Mouse (Mus musculus) thymus, postnatal 36 days (tissue): Measurements from ENCODE around the gene Mdh2.

ENCODE experiments used
- DNase-seq, 2 experiments: peaks; one replicate each; pipeline ENCODE4 v3.0.0; 2022; ENCODE audit warnings: mixed read lengths in 2 of 2

Mdh2 gene

DNA sequence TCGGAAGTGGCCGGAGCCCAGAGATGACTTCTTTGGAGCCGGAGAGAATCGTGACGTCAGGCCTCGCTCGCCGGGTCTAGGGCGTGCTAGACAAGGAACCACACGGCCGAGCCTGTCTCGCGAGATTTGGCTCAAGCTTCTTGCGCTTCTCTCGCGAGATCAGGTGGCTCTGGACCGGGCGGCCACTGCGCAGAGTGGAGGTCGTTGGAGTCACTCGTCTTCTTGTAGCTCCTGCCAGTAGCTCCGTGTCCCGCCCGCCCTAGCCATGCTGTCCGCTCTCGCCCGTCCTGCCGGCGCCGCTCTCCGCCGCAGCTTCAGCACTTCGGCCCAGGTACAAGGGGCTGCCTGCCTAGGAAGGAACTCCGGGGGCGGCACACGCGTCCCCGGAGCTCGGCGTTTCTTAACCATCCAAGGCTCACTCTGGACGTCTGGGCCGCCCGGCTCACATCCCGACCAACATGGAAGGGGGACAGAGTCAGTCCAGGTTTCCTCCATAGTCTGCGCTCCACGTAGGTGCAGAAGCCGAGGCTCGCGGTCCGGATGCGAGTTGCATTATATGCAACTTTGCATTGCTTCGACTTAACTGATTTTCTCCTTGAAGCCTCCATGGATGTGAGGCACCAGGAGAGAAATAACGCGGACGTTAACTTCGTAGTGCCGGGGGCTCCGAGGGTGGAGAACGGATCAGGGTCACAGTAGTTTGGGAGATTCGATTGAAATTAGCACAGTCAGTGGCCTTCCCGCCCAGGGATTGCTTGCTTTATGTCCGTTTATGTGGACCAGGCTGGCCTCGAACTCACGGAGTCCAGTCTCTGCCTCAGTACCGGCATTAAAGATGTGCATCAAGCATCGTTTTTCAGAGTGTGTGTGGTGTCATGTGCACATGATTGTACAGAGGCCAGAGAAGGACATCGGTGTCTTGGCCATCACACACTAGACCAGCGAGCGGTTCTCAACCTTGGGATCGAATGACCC is at the start of gene Mdh2:
Gene Mdh2, plus strand, starts transcription at position 10 of the 975 bp plus-strand sequence.
- peak; percentile 98 to 100 for DNase-seq

DNA sequence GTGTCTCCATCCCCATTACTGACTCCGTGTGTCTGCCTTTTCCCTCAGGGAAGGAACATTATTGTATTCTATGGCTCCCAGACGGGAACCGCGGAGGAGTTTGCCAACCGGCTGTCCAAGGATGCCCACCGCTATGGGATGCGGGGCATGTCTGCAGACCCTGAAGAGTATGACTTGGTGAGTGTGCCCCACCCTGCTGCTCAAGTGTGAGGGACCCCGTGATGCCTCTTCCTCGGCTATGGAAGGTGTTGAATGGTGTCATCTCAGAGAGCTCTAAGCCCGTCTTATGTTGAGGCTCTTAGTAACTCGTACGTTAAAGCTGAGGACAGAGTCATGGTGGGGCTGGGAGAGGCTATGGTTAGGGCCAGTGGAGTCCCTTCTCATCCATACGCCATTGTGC is 48.9 kb upstream of the Mdh2 start:
- DNase-seq, result no peak

DNA sequence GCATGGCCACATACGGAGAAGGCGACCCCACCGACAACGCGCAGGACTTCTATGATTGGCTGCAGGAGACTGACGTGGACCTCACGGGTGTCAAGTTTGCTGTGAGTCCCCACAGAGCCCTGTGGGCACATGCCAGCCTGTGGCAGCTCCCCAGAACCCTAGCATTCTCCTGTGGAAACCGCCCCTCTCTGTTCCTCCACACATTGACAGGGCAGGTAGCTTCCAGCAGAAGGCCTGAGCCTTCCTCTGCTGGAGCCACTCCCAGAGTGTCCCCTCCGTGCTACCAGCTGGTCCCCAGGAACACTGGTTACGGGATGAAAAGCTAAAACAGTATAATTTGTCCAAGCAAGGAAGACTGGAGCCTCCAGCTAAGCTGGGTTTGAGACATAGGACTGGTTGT is 48.0 kb upstream of the Mdh2 start:
- DNase-seq, result no peak

DNA sequence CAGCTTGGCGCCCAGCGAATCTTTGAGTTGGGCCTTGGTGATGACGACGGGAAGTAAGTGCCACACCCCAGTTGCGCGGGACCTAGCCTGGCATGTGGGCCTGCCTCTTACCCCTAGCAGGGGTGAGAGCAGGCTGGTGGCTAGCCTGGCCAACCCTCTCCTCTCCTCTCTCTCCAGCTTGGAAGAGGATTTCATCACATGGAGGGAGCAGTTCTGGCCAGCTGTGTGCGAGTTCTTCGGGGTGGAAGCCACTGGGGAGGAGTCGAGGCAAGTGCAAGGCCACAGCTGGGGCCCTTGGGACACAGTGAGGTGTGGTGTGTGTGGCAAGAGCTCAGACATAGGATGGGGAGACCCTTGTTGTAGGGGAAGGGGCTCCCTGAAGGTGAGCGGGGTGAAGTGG is 47.4 kb upstream of the Mdh2 start:
- no peak for DNase-seq

DNA sequence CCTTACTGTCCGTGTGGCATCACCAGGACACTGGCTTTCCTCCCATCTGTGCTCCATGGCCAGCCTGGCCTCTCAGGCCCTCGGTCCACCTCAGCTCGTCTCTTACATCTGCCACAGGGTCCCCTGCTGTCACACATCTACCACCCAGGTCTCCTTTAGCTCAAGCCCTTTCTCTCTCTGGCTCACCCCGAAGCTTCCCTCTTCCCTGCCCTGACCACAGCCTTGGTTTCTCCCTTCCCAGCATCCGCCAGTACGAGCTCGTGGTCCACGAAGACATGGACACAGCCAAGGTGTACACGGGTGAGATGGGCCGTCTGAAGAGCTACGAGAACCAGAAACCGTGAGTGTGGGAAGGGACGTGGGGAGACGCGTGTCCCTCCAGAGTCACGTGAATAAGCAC is 47.0 kb upstream of the Mdh2 start:
- DNase-seq, result no peak

DNA sequence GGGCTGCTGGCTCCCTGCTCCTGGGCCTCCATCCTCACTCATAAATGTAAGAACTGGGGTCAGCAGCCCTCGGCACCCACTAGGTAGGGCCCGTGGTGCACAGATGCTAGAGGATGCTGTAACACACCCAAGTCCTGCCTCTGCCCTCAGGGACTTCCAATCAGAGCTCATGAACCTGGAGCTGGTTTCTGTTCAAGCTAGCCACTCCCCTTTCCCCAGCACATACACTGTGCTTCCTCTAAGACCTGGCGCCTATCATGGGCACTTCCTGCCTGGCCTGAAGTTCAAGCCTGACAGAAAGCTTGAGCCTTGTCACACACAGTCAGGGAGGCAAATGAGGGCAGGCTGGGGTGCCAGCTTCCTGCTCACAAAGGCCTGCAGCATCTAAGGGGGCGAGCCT is 45.2 kb upstream of the Mdh2 start:
- no peak for DNase-seq

DNA sequence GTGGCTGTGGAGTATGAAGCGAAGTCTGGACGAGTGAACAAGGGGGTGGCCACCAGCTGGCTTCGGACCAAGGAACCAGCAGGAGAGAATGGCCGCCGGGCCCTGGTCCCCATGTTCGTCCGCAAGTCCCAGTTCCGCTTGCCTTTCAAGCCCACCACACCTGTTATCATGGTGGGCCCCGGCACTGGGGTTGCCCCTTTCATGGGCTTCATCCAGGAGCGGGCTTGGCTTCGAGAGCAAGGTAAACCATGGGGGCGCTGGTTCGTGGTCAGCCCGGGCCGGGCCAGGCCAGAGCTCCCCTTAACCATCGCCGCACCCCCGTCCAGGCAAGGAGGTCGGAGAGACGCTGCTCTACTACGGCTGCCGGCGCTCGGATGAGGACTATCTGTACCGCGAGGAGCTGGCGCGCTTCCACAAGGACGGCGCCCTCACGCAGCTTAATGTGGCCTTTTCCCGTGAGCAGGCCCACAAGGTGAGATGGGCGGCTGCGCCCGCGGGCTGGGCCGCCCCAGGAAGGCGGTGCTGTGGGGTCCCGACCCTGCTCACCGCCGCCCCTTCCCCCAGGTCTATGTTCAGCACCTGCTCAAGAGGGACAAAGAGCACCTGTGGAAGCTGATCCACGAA is 44.1 kb upstream of the Mdh2 start:
- DNase-seq, result no peak

DNA sequence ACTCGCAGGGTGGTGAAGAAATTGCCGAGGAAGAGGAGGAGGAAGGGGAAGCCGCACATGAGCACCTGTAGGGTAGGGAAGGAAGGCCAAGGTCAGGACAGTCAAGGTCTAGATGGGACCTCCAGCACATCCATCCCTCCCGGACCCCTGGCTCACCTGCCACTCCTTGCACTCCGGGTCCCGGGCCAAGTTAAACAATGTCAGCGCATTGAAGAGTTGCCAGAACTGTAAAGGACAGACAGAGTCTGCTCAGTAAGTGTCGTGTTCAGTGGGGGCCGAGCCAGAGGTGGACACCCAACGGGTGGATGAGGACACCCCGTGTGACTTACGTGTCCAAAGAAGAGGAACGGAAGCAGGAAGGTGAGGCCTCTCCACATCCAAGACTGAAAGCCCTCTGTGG is 42.5 kb upstream of the Mdh2 start:
- DNase-seq, result no peak

DNA sequence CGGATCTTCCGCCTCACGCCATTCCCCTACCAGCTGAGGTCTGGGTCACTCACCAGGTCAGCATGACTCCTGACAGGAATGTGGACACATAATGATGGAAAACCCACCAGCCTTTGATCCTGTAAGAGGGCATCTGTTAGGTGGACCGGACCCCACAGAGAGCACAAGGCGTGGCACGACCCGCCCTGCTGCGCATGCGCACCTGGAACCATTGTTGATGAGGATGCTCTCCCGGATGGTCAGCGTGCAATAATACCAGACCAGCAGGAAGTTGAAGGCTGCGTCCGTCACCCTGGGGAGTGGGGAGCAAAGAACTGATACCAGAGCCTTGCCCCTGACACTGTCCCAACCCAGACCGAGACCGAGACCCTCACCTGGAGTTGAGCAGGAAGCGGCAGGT is 41.7 kb upstream of the Mdh2 start:
- no peak for DNase-seq

DNA sequence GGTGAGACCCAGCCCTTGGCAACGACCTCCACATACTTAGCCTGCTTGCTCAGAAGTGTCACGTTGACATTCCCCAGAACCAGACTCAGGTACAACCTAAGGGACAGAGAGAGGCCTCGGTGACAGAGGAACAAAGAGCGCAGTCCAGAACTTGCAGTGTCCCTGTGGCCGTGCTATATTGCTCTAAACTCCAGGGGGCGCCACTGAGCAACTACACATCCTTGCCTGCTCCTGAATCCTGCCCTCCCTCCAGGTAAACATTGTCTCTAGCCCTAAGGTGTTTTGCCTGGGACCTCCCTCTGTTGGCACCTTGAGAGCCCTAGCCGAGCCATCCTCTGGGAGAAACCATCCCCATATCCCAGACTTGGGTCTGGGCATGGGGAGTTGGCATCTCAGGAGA is 41.1 kb upstream of the Mdh2 start:
- DNase-seq, result peak in 1 of 2 experiments; percentile 27

DNA sequence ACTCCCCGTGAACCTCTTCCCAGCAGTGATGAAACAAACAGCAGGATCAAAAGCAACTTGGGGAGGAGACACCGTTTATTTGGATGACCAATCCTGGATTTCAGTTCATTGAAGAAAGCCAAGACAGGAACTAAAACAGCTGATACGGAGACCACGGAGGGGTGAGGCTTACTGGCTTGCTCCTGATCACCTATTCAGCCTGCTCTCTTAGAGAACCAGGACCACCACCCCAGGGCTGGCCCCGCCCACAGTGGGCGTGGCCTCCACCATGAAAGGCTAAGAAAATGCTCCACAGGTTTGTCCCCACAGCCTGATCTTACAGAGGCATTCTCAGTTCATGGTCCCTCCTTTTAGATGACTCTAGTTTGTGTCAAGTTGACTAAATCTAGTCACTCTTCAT is 40.0 kb upstream of the Mdh2 start:
- no peak for DNase-seq

DNA sequence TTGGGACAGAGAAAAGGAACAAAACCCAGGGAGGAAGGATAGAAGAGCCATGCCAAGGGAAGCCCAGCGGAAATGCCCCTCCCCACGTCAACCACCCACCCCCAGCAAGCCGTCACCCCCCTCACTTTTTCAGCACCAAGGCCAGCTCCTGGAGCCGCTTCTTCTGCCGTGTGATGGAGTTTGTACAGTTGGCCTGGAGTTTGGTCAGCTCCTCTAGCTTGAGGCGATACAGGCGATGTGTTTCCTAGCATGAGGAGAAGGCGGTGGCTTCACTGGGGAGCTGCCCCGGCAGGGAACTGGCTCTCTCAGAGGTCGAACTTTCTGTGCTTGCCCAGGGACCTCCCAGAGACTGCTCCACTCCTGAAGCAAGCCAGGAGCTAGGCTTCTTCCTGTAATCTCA is 36.1 kb upstream of the Mdh2 start:
- DNase-seq, result no peak

DNA sequence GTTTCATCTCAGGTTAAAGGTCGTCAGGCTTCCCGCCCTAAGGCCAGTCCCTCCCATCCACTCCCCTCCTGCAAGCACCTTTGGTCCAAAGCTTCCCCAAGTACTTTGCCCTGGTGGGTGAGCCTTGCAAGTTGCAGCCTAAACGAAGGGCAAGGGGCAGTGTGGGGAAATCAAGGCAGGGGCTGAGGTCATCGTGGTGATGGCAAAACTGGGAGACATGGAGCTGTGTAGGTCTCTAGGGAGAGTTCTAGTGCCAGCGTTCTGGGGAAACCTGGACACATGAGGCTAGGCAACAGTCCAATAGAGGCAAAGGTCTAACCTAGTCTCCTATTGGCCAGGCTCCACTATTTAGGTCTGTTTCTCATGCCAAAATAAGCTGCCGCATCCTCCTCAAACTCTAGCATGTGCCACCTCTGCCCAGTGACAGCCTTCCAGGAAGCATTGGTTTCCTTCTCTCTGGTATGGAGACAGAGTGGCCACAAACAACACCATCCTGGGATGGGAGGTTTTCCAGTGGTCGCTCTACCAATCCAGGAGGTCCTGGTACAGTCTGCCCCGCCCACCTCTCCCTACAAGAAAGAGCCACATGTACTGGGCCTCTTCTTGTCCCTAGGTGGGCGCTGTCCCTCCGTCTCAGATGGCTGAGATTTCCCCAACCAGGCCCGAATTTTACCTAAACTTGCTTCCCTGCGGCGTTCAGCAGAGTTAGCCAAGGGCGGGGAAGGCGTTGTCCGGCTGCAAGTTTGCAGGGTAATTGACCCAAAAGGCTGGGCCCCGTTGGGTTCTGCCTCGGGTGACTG is 35.1 kb upstream of the Mdh2 start:
- DNase-seq, result no peak

DNA sequence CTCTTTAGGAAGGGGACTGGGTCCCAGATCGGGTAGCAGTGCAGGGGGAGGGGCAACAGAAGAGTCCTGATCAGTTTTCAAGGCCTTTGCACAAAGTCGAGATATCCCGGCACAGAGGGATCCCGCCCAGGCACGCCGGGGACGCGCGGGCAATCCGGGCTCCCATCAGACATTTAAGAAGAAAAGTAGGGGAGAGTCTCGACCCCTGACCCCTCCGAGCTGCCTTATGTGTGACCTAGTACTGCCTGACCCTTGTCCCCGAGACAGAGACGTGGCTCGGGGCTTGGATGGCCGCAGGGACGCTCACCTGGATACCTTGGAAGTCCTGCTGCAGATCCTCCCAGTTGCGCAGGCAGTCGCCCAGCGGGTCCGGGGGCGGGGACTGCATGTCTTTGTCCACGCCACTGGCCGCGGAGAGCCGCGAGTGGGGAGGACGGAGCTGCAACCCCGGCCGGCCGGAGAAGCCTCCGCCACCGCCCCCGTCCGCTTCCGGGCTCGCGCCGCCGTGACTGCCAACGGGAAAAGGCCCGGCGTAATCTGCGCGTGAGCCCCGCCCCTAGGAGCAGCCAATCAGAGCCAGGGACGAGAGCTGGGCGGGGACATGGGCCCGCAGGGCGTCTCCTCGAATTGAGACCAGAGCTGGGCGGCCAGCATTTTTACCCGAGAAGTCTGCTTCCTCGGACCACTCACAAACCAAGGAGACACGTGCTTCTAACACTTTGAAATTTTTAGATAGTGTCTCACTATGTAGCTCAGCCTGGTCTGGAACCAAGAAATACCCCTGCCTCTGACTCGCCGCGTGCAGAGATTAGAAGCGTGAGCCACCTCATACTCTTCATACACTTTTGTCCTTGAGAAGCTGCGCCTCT is 34.3 kb upstream of the Mdh2 start, which contains the start of gene Tmem120a:
Gene Tmem120a, minus strand, starts transcription at position 708 of the 869 bp plus-strand sequence.
- peak; percentile 94 for DNase-seq

DNA sequence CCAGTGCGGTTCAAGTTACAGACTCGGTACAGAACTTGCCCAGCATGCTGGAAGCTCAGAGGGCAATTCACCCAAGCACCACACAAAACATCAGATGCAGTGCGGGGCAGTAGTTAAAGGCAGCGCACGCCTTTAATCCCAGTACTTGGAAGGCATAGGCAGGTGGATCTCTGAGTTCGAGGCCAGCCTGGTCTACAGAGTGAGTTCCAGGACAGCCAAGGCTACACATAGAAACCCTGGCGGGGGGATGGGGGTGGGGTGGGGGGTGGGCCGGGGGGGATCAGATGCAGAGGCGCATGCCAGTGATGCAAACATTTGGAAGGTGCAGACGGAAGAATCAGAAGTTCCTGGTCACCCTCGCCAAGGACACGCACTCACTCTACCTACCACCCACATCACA is 33.5 kb upstream of the Mdh2 start:
- DNase-seq, result no peak

DNA sequence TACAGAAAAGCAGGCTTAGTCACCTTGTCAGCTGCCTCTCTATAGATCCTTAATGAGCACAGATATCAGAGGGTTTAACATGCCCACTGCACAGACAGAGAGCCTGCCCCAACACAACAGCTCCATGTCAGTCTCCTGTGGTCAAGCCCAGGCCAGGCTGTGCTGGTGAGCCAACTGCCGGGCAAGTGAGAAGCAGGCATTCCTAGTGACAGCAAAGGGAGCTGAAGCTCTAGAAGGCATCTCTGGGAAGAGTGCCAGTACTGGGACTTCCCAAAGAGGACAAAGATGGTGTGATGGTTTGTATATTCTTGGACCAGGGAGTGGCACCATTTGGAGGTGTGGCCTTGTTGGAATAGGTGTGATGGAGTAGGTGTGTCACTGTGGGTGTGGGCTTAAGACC is 27.2 kb upstream of the Mdh2 start:
- DNase-seq, result no peak

DNA sequence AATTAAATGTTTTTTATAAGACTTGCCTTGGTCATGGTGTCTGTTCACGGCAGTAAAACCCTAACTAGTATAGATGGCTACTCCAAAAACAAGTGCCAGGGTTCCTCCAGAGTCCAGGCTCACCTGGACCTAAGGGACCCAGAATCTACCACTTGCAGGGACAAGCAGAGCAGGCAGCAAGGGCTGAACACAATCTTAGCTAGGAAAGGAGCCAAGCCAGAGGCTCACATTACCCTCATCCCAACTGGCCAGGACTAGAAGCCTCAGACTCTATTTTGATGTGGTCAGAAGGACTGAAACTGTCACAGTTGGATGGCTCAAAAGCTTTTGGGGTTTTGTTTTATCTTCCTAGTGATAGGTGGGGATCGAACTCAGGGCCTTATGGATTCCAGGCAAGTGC is 26.7 kb upstream of the Mdh2 start:
- DNase-seq, result no peak

DNA sequence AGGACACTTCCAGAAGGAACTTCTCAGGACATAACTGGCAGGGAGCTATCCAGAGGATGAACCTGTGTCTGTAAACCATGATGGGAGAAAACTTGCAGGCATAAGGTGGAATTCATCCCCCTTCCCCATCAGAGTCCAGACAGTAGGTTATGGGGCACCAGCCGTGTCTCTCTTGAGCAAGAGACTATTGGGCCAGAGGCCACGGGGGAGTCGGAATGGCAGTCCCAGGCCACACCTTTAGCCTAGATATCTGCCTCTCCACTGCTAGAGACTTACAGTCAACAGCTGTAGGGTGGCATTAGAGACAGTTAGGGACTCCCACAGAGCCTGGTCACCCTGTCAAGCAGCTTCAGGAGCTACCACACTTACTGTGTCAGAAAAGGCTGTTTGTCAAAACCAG is 16.4 kb upstream of the Mdh2 start:
- DNase-seq, result no peak

DNA sequence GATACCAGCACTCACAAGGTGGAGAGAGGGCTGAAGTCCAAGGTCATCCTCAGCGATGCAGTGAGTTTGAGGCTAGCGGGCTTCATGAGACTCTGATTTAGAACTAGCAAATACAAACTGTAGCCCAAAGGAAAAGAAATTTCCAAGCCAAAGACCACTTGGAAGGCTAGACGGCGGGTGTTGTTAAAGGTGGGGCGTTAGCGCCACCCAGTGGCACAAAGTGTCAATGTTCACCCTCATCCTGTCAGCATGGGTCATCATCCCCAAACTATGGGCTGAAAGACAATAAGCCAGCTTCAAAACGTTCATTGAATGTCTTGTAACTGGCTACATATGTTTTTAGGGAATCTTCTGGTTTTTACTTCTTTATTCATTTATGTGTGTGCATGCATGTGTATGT is 14.8 kb upstream of the Mdh2 start:
- peak; percentile 57 to 63 for DNase-seq

DNA sequence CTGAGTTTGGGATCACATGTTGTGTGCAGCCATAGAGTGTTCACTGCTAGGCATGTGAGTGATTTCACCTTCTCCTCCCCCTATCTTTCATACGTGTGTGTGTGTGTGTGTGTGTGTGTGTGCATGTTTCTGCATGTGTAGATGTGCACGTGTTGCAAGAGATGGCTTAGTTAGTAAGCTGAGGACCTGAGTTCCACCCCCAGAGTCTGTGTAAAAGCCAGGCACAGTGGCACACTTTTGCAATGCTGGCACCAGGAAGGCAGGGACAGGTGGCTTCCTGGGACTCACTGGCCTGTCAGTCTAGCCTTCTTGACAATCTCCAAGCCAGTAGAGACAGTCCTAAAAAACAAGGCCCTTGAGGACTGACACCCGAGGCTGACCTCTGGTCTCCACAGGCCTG is 13.3 kb upstream of the Mdh2 start:
- no peak for DNase-seq

DNA sequence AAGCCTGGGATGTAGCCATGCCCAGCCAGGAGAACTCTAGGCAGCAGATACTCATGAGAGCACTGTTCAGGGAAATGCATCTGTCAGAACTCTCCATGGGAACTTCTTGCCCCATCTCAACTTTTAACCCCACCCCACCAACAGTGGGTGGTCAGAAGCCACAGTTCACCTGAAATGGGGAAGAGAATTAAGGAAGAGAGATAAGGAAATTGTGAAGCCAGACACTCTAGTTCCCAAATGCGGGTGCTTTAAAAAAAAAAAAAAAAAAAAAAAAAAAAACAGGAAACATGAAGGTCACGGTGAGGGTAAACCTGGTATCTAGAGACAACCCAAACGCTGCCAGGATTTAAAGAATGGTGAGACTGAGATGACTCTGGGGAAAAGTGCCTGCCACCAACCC is 5.8 kb upstream of the Mdh2 start:
- DNase-seq, result no peak

DNA sequence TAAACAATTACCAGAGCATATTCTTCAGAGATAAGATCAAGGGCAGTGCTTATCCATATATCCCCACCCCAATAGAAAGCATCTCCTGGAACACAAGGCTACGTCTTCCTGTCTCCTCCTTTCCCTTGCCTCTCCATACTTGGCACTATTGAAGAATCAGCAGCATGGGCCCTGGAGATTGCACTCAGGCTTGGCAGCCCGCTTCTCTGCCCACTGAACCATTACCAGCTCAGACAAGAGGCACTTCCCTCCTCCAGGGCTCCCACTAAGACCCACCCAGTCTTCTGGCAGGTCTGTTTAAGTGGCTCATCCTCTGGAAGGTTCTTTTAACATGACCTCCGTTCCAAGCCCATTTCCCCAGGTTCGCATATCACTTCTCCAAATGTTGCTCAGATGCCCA is 1.7 kb upstream of the Mdh2 start:
- DNase-seq, result no peak
